Mouse (Mus musculus) erythroid progenitor cell, adult 5-6 weeks (primary cell): ENCODE data around the gene 2010111I01Rik. TPM values are rescaled to one million over a fixed set of nuclear protein-coding genes. Genes with fewer than 3 reads are reported as not detected.
"Not testable (repeated sequence)": the region's sequence is repeated elsewhere in the genome, so short reads cannot be mapped to it uniquely, and the experiment has no call there.

Experiments
- ATAC-seq: replicated peaks from 2 replicates; pipeline ENCODE4 v1.8.0; 2016; ENCODE audit warnings: moderate number of reproducible peaks, mild to moderate bottlenecking, moderate TSS enrichment, inconsistent platforms; ENCODE audit not compliant: poor library complexity, low FRiP score, severe bottlenecking
- total RNA-seq, 2 experiments: library from RNA; stranded (forward) in 1 of 2; stranded (reverse) in 1 of 2; fragments of 150-400 nt in 1 of 2; fragments of 186-747, 209-891 nt in 1 of 2; gene quantifications; 2 replicates each; pipeline versions ENCODE4 v1.2.3 to v1.2.4; 2015 to 2017; ENCODE audit warnings: low replicate concordance in 2 of 2

Gene 2010111I01Rik
- total RNA-seq, 2 experiments from 2014 or later, result 5.9 to 28.4 TPM

DNA sequence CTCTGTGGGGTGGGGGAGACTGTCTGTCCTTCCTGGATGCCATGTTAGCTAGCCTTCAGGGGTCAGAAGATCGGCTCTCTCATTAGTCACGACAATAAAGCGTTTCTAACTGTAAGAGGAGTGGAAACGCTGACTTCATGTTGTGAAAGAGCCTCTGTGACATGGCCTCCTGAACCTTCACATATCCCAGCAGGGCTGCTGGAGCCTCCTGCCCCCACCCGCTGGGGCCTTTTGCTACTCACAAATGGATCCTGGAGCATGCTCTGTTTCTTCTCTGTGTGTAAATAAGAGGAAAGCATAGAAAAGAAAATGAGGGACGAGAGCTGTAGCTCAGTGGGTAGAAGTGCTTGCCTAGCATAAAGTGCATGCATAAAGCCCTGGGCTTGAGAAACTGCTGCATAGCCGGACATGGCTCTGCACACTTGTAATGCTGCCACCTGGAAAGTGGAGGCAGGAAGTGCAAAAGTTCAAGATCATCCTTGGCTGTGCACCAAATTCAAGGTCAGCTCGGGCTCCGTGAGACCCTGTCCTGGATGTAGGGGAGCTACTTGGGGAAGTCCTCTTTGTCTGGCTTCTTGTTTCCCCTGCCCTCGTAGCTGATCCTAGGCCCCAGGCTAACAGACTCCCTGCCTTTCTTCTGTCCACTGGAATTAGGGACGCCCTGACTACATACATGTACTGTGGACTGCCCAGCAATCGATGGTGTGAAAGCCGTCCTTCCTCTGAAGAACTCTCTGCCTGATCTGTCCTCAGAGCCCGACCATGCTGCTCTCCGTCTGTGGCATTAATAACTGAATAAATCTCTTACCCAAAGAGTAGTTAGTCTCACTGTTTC, 329.9 kb downstream of the 2010111I01Rik start:
- no peak for ATAC-seq

DNA sequence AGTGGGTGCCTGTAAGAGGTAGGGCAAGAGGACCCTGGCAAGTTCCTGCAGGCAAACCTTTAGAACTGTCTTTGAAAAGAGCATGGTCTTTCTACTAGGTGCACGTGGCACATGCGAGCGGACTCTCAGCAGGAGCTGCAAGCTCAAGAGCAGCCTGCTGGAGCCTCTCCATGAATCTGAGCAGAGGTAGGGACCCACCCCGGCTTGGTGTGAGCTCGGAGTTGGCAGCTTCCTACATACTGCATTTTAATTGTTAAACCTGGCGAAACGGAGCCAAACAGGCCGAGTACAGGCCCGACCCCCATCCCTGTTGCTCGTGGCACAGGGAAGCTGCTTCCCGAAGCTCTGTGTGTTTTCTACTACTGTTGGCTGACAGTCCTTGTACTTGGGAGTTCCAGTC, 331.6 kb downstream of the 2010111I01Rik start:
- ATAC-seq, result no peak

- no peak for ATAC-seq
These were observed 332.3 kb downstream of the 2010111I01Rik start for GRCm38 (mm10) chr13:63297003-63297402.

DNA sequence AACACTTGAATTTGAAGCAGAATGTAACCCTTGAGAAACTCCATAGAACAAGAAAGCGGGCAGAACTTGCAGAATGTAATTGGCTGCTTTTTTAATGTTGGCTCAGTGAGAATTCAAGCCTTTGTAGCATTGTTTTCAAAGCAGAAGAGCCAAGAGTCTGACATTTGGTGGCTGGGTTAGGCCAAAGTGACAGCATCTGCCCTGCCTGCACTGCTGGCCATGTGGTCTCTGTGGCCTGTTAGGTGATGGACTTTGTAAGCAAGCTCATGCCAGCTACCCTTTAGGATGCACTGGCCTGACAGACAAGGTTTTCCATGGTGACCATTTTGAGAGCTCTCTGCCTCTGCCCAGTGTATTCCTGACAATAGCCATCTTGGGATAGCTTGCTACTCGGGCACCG, 333.2 kb downstream of the 2010111I01Rik start:
- no peak for ATAC-seq

GRCm38 (mm10) chr13:63298931-63299330, 334.2 kb downstream of the 2010111I01Rik start:
- ATAC-seq, result no peak

- no peak for ATAC-seq
These were observed 336.2 kb downstream of the 2010111I01Rik start for GRCm38 (mm10) chr13:63300929-63301328.

GRCm38 (mm10) chr13:63301764-63302209, 337.1 kb downstream of the 2010111I01Rik start:
- ATAC-seq, result no peak

- no peak for ATAC-seq
These were observed 337.7 kb downstream of the 2010111I01Rik start for GRCm38 (mm10) chr13:63302381-63302780.

DNA sequence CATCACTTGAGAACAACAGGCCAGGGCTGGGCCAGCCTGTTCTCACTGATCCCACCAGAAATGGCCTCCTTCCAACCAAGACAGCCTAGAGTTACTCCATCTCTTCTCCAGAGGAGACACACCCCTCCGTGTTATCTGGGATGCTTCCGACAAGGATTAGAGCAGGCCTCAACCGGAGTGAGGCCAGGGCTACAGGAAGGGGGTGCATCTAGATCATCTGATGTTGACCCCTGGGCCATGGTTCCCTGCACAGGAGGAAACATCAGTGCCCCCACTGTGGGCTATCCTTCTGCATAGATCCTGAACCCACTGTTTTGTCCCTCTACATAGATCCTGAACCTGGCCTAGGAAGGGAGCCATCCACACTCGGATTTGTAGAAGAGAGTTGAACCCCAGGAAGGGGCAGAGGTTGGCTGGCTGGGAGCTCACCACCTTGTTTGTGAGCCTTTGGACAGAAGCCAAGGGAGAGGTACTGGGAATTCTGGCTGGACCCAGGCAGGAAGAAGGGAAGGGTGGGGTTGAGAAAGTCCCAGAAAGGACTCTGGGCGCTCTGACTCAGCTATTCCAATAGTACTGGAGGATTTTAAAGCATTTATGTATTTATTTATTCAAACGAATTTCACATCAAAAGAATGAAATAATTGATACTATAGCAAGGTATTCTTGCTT, 339.6 kb downstream of the 2010111I01Rik start:
- no peak for ATAC-seq

GRCm38 (mm10) chr13:63304799-63305159, 340.1 kb downstream of the 2010111I01Rik start:
- no peak for ATAC-seq

- no peak for ATAC-seq
These were observed 340.7 kb downstream of the 2010111I01Rik start for GRCm38 (mm10) chr13:63305160-63306011.

GRCm38 (mm10) chr13:63306768-63307167, 342.1 kb downstream of the 2010111I01Rik start:
- ATAC-seq, result no peak

DNA sequence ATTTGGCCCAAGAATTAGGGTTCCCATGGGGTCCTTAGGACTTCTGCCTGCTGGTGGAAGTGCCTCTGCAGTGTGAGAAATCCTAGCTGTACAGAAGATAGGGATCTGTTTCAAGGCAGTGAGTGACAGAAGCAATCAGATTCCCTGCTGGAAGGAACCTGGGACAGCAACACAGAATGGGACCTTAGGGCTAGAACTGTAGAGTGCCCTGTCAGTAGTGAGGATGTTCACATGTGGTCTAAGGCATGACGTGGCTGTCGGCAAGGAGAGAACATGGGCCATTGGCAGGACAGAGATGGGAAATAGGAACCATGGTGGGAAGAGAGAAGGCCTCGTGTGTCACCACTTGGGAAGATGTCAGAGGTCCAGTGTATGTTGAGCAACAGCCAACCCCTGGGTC, 344.9 kb downstream of the 2010111I01Rik start:
- ATAC-seq, result no peak

DNA sequence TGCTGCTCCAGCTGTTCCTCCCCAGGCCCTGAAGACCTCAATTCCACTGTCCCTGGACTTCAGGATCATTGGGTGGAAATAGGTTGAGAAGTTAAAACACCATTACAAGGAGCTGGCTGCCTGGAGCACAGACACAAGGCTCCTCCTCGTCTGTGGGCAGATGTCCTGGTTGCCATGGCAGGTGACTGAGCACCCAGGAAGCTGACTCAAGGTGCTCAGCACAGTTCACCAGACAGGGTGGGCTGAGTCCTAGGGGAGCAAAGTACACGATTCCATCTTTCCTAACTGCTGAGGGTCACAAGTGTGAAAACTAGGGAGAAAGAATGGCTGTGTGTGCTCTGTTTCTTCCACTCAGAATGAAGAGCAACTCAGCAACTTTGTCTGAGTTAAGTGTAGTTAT, 346.5 kb downstream of the 2010111I01Rik start:
- no peak for ATAC-seq

- ATAC-seq, result no peak
These were observed 348.6 kb downstream of the 2010111I01Rik start for GRCm38 (mm10) chr13:63313247-63313646.

DNA sequence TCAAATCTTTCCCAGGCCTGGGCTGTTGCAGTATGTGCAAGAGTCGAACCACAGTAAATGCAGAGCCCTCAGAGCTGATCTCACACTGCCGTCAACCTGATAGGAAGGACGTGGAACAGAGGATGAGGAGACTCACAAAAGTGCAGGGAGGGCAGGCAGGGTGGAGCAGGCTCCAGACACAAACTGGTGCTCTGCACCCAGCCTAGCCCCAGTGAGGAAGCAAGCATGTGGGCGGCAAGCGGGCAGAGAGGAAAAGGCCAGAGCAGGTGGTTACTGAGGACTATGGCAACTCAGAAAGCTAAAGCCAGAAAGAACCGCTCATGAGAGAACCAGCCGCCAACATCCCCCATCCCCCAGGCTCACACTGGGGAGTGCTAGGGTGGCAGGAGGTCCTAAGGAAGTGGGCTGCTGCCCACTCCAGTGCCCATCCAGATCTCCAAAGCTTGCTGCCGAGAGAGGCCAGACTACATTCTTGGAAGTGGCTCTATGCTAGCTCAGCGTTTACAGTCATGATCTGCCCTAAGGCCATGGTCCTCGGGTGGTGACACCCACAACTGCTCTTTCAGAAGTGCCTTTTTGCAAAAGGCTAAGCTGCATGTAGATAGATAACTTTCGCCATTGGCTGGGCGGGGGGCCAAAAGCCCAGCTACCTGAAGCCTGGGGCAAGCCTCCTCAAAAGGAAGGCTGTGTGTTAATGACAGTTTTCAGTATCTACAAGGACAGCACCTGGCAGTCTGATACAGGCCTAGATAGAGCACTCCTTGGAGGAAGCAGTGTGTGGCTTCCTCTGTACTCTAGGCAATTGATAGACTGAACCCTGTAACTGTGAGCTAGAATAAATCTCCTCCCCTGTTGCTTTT, 349.3 kb downstream of the 2010111I01Rik start:
- no peak for ATAC-seq

DNA sequence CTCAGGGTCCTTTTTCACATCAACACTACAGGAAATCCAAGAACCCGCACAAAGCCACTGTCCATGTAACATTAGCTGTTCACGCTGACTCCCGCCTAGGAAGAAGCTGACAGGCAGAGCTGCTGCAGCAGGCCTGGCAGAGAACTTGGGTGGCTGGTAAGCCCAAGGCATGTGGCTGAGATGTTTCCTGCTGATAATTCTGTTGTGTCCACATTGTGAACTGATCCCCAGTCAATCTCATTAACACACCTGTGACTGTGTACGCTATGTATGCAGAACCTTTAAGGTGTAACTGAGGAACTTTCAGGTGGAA, 349.9 kb downstream of the 2010111I01Rik start:
- no peak for ATAC-seq

GRCm38 (mm10) chr13:63315111-63315510, 350.4 kb downstream of the 2010111I01Rik start:
- not testable (repeated sequence) for ATAC-seq

GRCm38 (mm10) chr13:63315777-63316176, 351.1 kb downstream of the 2010111I01Rik start:
- ATAC-seq, result no peak

DNA sequence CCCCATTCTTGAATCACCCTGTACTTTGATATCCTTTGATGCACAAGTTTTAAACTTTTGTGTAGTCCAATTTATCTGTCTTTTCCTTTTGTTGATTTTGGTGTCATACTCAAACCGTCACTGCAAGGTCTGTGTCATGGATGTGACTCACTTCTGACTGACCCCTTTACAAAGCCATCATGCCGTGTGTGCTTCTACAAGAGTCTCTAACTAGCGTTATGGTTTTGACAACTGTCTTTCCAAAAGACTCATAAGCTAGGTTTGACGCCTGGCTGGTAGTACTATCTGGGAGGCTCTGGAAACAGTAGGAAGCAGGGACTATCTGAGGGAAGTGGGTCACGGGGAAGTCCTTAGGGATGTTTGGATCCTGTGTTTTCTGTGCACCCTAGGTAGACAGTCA, 351.7 kb downstream of the 2010111I01Rik start:
- no peak for ATAC-seq
